ENCODE assay signal across 22 mouse cellular contexts in genomic region chrX:107393256-107393655, GRCm38 (mm10). TPM values are rescaled to one million over a fixed set of nuclear protein-coding genes. Genes with fewer than 3 reads are reported as not detected.
DNase-seq lines count a peak whose midpoint lies in the region; ATAC-seq and TF ChIP-seq lines count a peak whose summit lies in the region.
"Had no signal": no experiment of that assay in that cellular context is flagged by ENCODE, and none has a peak within 500 bp of the region (broad histone marks: within the 10 kb centered on the region; RNA-seq: fewer than 3 reads in every experiment).

No protein-coding gene starts in this region.

- no peak for TF ChIP-seq POLR2A in lung, adult 2 months (IDR thresholded peaks at IDR 0.05; ENCODE audit: borderline replicate concordance, extremely low read depth, low read depth, low read length)

- 33% methylated on average over 3 of the region's 3 CpGs for WGBS in lung, embryonic 14.5 days
- WGBS in lung, embryonic 15.5 days = 17% methylated on average over 3 of the region's 3 CpGs
- 44% methylated on average over 3 of the region's 3 CpGs for WGBS in lung, adult 2 months
- WGBS in lung, embryonic 16.5 days = 30% methylated on average over 3 of the region's 3 CpGs
- WGBS in lung, postnatal 0 days = 28% methylated on average over 3 of the region's 3 CpGs

- H3K4me2 ChIP-seq in lung, embryonic 14.5 days = no peak overlapping the region
- H3K4me2 ChIP-seq in lung, embryonic 15.5 days = no peak overlapping the region
- H3K4me2 ChIP-seq in lung, embryonic 16.5 days (ENCODE audit: low read depth, low read length) = no peak overlapping the region
- H3K4me2 ChIP-seq in lung, postnatal 0 days (replicated peaks; ENCODE audit: low read depth, low read length) = no peak overlapping the region

- H3K9me3 ChIP-seq in lung, embryonic 14.5 days (ENCODE audit: low read depth, low read length) = no peaks in the 10 kb centered on the region
- no peaks in the 10 kb centered on the region for H3K9me3 ChIP-seq in lung, embryonic 15.5 days
- H3K9me3 ChIP-seq in lung, embryonic 16.5 days (ENCODE audit: control insufficient read depth, low read length) = no peaks in the 10 kb centered on the region
- H3K9me3 ChIP-seq in lung, postnatal 0 days (ENCODE audit: low read length) = no peaks in the 10 kb centered on the region
- H3K9me3 ChIP-seq: G1E had no signal

- H3K4me3 ChIP-seq in lung, embryonic 14.5 days (ENCODE audit: low read depth, low read length) = no peak overlapping the region
- H3K4me3 ChIP-seq in lung, embryonic 15.5 days = no peak overlapping the region
- H3K4me3 ChIP-seq in lung, adult 2 months (replicated peaks; ENCODE audit: extremely low read depth, low read depth, low read length) = no peak overlapping the region
- H3K4me3 ChIP-seq in lung, embryonic 16.5 days (ENCODE audit: low read length) = no peak overlapping the region
- H3K4me3 ChIP-seq in lung, postnatal 0 days (ENCODE audit: low read depth, low read length) = no peak overlapping the region

- H3K27me3 ChIP-seq in lung, embryonic 14.5 days (ENCODE audit: insufficient read depth, low read length) = no peaks in the 10 kb centered on the region
- no peaks in the 10 kb centered on the region for H3K27me3 ChIP-seq in lung, embryonic 15.5 days
- H3K27me3 ChIP-seq in lung, embryonic 16.5 days (ENCODE audit: control insufficient read depth, insufficient read depth, low read depth, low read length) = no peaks in the 10 kb centered on the region
- no peaks in the 10 kb centered on the region for H3K27me3 ChIP-seq in lung, postnatal 0 days (replicated peaks; ENCODE audit: insufficient read depth, low read length)
- H3K27me3 ChIP-seq: CH12.LX had no signal

- no peak overlapping the region for H3K9ac ChIP-seq in lung, embryonic 14.5 days
- H3K9ac ChIP-seq in lung, embryonic 15.5 days = no peak overlapping the region
- H3K9ac ChIP-seq in lung, embryonic 16.5 days (ENCODE audit: low read length) = no peak overlapping the region
- no peak overlapping the region for H3K9ac ChIP-seq in lung, postnatal 0 days (replicated peaks; ENCODE audit: low read depth)

- 0 out of 2 replicates have a peak, but pooled peaks cover 3% of the 10 kb centered on the region for H3K36me3 ChIP-seq in lung, embryonic 14.5 days (ENCODE audit: insufficient read depth)
- H3K36me3 ChIP-seq in lung, embryonic 15.5 days = no peaks in the 10 kb centered on the region
- no peaks in the 10 kb centered on the region for H3K36me3 ChIP-seq in lung, embryonic 16.5 days (ENCODE audit: control insufficient read depth, insufficient read depth, low read length)
- no peaks in the 10 kb centered on the region for H3K36me3 ChIP-seq in lung, postnatal 0 days (ENCODE audit: insufficient read depth, low read length)
- H3K36me3 ChIP-seq: G1E had no signal

- DNase-seq in heart, adult 11 months = peak; percentile 4
- no peak for DNase-seq in heart, adult 8-10 months (ENCODE audit: low spot score)
- peak; percentile 66 for DNase-seq in lung, embryonic 14.5 days
- DNase-seq in lung, adult 18-20 months = no peak
- no peak for DNase-seq in lung, adult 2 months
- DNase-seq in lung, postnatal 0 days (ENCODE audit: low spot score) = no peak
- DNase-seq: adrenal gland, adult 2 months; adrenal gland, adult 8-10 months; adrenal gland, postnatal 10 days; adrenal gland, postnatal 14 days; adrenal gland, postnatal 25 days; adrenal gland, postnatal 36 days; B cell, adult 2 months; cerebellum, adult 11 months; cerebellum, adult 11-12 months had no signal

- no peak overlapping the region for H3K27ac ChIP-seq in lung, embryonic 14.5 days (ENCODE audit: low read depth)
- no peak overlapping the region for H3K27ac ChIP-seq in lung, embryonic 15.5 days
- H3K27ac ChIP-seq in lung, embryonic 16.5 days (ENCODE audit: low read length) = no peak overlapping the region
- H3K27ac ChIP-seq in lung, postnatal 0 days (ENCODE audit: low read length) = no peak overlapping the region

- TF ChIP-seq EP300 in lung, postnatal 0 days (IDR thresholded peaks at IDR 0.05) = no peak

- ATAC-seq in lung, embryonic 14.5 days (ENCODE audit: insufficient read depth) = peak; percentile 92
- peak; percentile 31; the same call in 1 of the 2 replicates for ATAC-seq in lung, embryonic 15.5 days (ENCODE audit: borderline replicate concordance, extremely low read depth, low FRiP score, low TSS enrichment)
- ATAC-seq in lung, embryonic 16.5 days (ENCODE audit: low read depth) = peak; percentile 74
- ATAC-seq in lung, postnatal 0 days = no peak
- ATAC-seq: activated CD4-positive, CD25-positive, alpha-beta regulatory T cell, adult 4 months; CD4-positive, CD25-positive, alpha-beta regulatory T cell, adult 4 months; Patski had no signal

- no peak for TF ChIP-seq CTCF in lung, embryonic 14.5 days (IDR thresholded peaks at IDR 0.05; ENCODE audit: low read depth)
- no peak for TF ChIP-seq CTCF in lung, adult 2 months (IDR thresholded peaks at IDR 0.05; ENCODE audit: insufficient read depth, low read length)
- no peak for TF ChIP-seq CTCF in lung, postnatal 0 days (IDR thresholded peaks at IDR 0.05)

- H3K4me1 ChIP-seq in lung, embryonic 14.5 days (ENCODE audit: insufficient read depth) = no peaks in the 10 kb centered on the region
- no peaks in the 10 kb centered on the region for H3K4me1 ChIP-seq in lung, embryonic 15.5 days
- H3K4me1 ChIP-seq in lung, adult 2 months (ENCODE audit: control insufficient read depth, insufficient read depth, low read length) = no peaks in the 10 kb centered on the region
- no peaks in the 10 kb centered on the region for H3K4me1 ChIP-seq in lung, embryonic 16.5 days (replicated peaks; ENCODE audit: control insufficient read depth, insufficient read depth, low read length)
- H3K4me1 ChIP-seq in lung, postnatal 0 days (ENCODE audit: insufficient read depth, low read depth, low read length) = no peaks in the 10 kb centered on the region

RNA-seq across cellular contexts. Expression of gene Itm2a, which starts 9.9 kb away (rescaled TPM):
- total RNA-seq in heart, adult 8-10 months (2022) = 1 to 10 TPM; 7.8 to 9.9 (median 8.7) TPM
- polyA plus RNA-seq in lung, embryonic 14.5 days (2014; fragmentation: Nextera tagmentation; extraction: Ambion mirVana) = 268 and 294 TPM in 2 replicates
- 330 and 351 TPM in 2 replicates for polyA plus RNA-seq in lung, embryonic 15.5 days (2015; fragmentation: Nextera tagmentation; extraction: Ambion mirVana)
- polyA plus RNA-seq in lung, adult 2 months (2012; rRNA removed) = 10.4 and 13.9 TPM in 2 replicates
- polyA plus RNA-seq in lung, embryonic 16.5 days (2015; fragmentation: Nextera tagmentation; extraction: Ambion mirVana) = 356 and 390 TPM in 2 replicates
- 258 and 280 TPM in 2 replicates for polyA plus RNA-seq in lung, postnatal 0 days (2015; fragmentation: Nextera tagmentation; extraction: Ambion mirVana)
- total RNA-seq: CH12.LX had no signal

Comparison
In these comparisons a context has a peak if more than half of its experiments do, and no peak if none do; other contexts are left out.
1. DNase-seq: peak in heart, adult 11 months (single experiment) and lung, embryonic 14.5 days (single experiment); none in heart, adult 8-10 months (single experiment), lung, adult 18-20 months (0 of 2), lung, adult 2 months (single experiment) and lung, postnatal 0 days (single experiment).
2. RNA of gene Itm2a, which starts 9.9 kb away (polyA plus RNA-seq): 356 to 390 TPM in lung, embryonic 16.5 days, 330 to 351 TPM in lung, embryonic 15.5 days, 268 to 294 TPM in lung, embryonic 14.5 days and 258 to 280 TPM in lung, postnatal 0 days; 10.4 to 13.9 TPM in lung, adult 2 months; every median in the first group is over 10 times any median in the second.